Mouse (Mus musculus) mesoderm, embryonic 11.5 days (tissue): ENCODE data around the gene Zfp819.
"Not testable (repeated sequence)": the region's sequence is repeated elsewhere in the genome, so short reads cannot be mapped to it uniquely, and the experiment has no call there.

Experiments used
- DNase-seq: peaks from one replicate; pipeline ENCODE4 v3.0.0-alpha.2; 2012; ENCODE audit warnings: low read depth, low spot score

The Zfp819 gene

GRCm38 (mm10) chr7:43642587-43642986 is 35.6 kb downstream of the Zfp819 start:
- no peak for DNase-seq

- no peak for DNase-seq
Observed at GRCm38 (mm10) chr7:43643046-43643652, 36.2 kb downstream of the Zfp819 start.

GRCm38 (mm10) chr7:43652683-43653082 is 45.7 kb downstream of the Zfp819 start:
- DNase-seq = no peak

GRCm38 (mm10) chr7:43654519-43654918 is 47.5 kb downstream of the Zfp819 start:
- DNase-seq = no peak

DNA sequence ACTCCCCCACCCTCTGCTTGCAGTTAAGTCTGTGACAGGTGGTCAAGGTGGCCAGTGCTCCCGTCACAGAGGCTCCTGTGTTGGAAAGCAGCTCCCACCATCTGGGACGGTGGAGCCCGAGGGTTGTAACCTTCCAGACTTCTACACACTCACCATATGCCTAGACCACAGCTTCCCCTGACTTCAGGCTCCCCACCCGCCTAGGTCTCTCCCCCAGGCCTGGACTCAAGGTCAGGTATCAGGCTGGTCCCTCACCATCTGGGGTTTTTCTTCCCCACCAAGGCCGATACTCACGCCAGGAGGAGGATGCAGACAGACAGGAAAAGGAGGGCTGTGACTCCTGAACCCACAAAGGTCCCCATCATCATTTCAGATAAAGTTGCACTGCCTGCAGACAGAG is 49.3 kb downstream of the Zfp819 start:
- DNase-seq = no peak

DNA sequence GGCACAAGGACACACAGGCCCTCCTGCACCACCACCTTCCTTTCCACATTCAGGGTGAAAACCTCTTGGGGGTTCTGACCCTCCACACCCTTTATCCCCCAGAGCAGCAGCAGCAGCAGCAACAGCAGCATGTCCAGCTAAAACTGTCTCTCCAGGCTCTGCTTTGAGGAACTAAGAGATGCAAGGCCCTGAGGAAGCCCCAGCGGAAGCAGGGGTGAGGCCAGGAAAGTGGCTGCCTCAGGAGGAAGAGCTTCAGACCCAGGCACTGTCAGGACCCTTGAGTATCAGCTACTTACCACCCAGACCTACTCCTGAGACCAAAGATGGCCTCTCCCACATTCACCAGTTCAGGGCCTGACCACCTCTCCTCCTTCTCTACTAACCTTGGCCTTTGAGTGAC is 53.0 kb downstream of the Zfp819 start, which contains the start of gene Siglece:
TSS of gene Siglece (minus strand) at position 160 of the 400 bp plus-strand sequence.
- DNase-seq = no peak

DNA sequence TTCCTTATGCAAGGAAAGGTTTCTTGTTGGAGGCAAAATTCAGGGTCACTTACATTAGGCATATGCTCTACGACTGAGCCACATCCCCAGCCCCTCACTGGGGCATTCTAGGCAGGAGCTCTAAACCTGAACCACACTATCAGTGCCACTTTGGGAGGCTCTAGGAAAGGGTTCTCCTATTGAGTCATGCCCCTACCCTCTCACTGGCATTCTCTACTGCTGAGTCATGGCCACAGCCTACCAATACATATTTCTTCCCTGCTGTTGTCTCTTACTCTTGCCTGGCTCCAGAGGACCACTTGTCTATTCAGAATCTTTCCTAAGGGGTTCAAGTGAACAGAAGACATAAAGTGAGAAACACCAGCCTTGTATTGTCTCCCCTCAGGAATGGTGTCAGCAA is 55.8 kb downstream of the Zfp819 start:
- no peak for DNase-seq

GRCm38 (mm10) chr7:43667221-43667620 is 60.3 kb downstream of the Zfp819 start:
- DNase-seq = not testable (repeated sequence)
